Mouse (Mus musculus) forebrain, embryonic 15.5 days (tissue): ENCODE data around the gene Rnase13. TPM values are rescaled to one million over a fixed set of nuclear protein-coding genes. Genes with fewer than 3 reads are reported as not detected.
"Not testable (repeated sequence)": the region's sequence is repeated elsewhere in the genome, so short reads cannot be mapped to it uniquely, and the experiment has no call there.

Experiments
- ATAC-seq: fragments of 200-750 bp; cut with Nextera tagmentation; replicated peaks from 2 replicates; pipeline ENCODE4 v1.8.0; 2017; ENCODE audit warnings: mild to moderate bottlenecking, moderate TSS enrichment, moderate library complexity
- H3K27ac ChIP-seq: fragments of 300-500 bp; sonication (generic); replicated peaks from 2 replicates; pipeline ENCODE4 v1.5.1; 2015; ENCODE audit warnings: mild to moderate bottlenecking, inconsistent platforms
- H3K27me3 ChIP-seq: fragments of 300-500 bp; sonication (generic); 2 replicates; pipeline ENCODE4 v1.6.1; 2015; ENCODE audit warnings: inconsistent platforms
- H3K36me3 ChIP-seq: fragments of 300-500 bp; sonication (generic); 2 replicates; pipeline ENCODE4 v1.6.1; 2015; ENCODE audit warnings: mild to moderate bottlenecking, inconsistent platforms
- H3K4me1 ChIP-seq: fragments of 300-500 bp; sonication (generic); 2 replicates; pipeline ENCODE4 v1.6.1; 2015; ENCODE audit warnings: inconsistent platforms
- H3K4me2 ChIP-seq: fragments of 300-500 bp; sonication (generic); replicated peaks from 2 replicates; pipeline ENCODE4 v1.6.1; 2015; ENCODE audit warnings: mild to moderate bottlenecking, inconsistent platforms
- H3K4me3 ChIP-seq: fragments of 300-500 bp; sonication (generic); 2 replicates; pipeline ENCODE4 v1.5.1; 2015; ENCODE audit warnings: mild to moderate bottlenecking, inconsistent platforms
- H3K9ac ChIP-seq: fragments of 300-500 bp; sonication (generic); replicated peaks from 2 replicates; pipeline ENCODE4 v1.6.1; 2015; ENCODE audit warnings: mild to moderate bottlenecking, inconsistent platforms
- H3K9me3 ChIP-seq: fragments of 300-500 bp; sonication (generic); 2 replicates; pipeline ENCODE4 v1.6.1; 2016; ENCODE audit warnings: inconsistent platforms
- WGBS: fragments of 180-500 bp; shearing (Covaris S2); methylation state at CpG from one replicate; pipeline ENCODE4 v1.1.7; 2015; ENCODE audit warnings: mixed read lengths; 5-methylcytosine and 5-hydroxymethylcytosine counted together
- polyA plus RNA-seq: library from polyadenylated mRNA; unstranded; fragments of >200 nt; fragmentation: Nextera tagmentation; extraction: Ambion mirVana; gene quantifications from 2 replicates; pipeline ENCODE4 v1.2.1, GENCODE M21; 2015

The Rnase13 gene
- polyA plus RNA-seq, 1 experiment from 2014 or later: not detected

GRCm38 (mm10) chr14:51926930-51927329 lies 4.4 kb upstream of the Rnase13 start:
- not testable (repeated sequence) for H3K4me3 ChIP-seq, H3K9ac ChIP-seq, H3K27me3 ChIP-seq, ATAC-seq, H3K9me3 ChIP-seq, H3K27ac ChIP-seq, H3K36me3 ChIP-seq, H3K4me2 ChIP-seq
- WGBS: 95% methylated on average over 11 of the region's 11 CpGs
- peaks cover 19% of the 10 kb centered on the region; the same call in 1 of the 2 replicates for H3K4me1 ChIP-seq

DNA sequence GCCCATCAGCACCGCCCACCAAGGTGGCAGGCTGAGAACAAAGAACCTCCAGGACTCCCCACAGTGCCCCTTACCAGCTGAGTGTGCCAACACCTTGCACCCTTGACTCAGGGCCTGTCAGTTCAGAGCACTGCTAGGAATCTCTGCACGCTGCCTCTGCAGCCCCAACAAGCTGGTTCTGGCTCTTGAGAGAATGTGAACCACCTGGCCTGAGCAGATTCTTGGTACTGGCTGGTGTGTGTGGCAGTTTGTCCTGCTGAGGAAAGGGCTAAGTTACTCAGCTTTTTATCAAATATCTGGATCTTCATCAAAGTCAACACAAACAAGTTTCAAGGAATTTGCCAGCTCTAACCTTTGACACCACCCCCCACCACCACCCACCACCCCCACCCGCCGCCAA lies 919 bp upstream of the Rnase13 start:
- WGBS: 87% methylated on average over 4 of the region's 4 CpGs
- no peak overlapping the region for H3K4me3 ChIP-seq
- H3K27ac ChIP-seq: no peak overlapping the region
- H3K9ac ChIP-seq: no peak overlapping the region
- no peaks in the 10 kb centered on the region for H3K9me3 ChIP-seq
- H3K4me2 ChIP-seq: no peak overlapping the region
- H3K27me3 ChIP-seq: no peaks in the 10 kb centered on the region
- H3K4me1 ChIP-seq: peaks cover 8% of the 10 kb centered on the region; the same call in 1 of the 2 replicates
- H3K36me3 ChIP-seq: no peaks in the 10 kb centered on the region
- ATAC-seq: no peak

- H3K27me3 ChIP-seq: no peaks in the 10 kb centered on the region
- no peaks in the 10 kb centered on the region for H3K9me3 ChIP-seq
- H3K27ac ChIP-seq: no peak overlapping the region
- H3K4me3 ChIP-seq: no peak overlapping the region
- peaks cover 8% of the 10 kb centered on the region; the same call in 1 of the 2 replicates for H3K4me1 ChIP-seq
- H3K9ac ChIP-seq: no peak overlapping the region
- 95% methylated on average over 2 of the region's 2 CpGs for WGBS
- H3K4me2 ChIP-seq: no peak overlapping the region
- no peaks in the 10 kb centered on the region for H3K36me3 ChIP-seq
- no peak for ATAC-seq
These were observed 337 bp upstream of the Rnase13 start for GRCm38 (mm10) chr14:51922910-51923309.

- no peak overlapping the region for H3K4me3 ChIP-seq
- no peaks in the 10 kb centered on the region for H3K27me3 ChIP-seq
- H3K4me2 ChIP-seq: no peak overlapping the region
- no peaks in the 10 kb centered on the region for H3K9me3 ChIP-seq
- no peaks in the 10 kb centered on the region for H3K36me3 ChIP-seq
- no peak overlapping the region for H3K9ac ChIP-seq
- WGBS: 69% methylated on average over 16 of the region's 16 CpGs
- peak; percentile 49; the same call in 1 of the 2 replicates for ATAC-seq
- no peak overlapping the region for H3K27ac ChIP-seq
- H3K4me1 ChIP-seq: peaks cover 8% of the 10 kb centered on the region; the same call in 1 of the 2 replicates
These were observed 608 bp downstream of the Rnase13 start for GRCm38 (mm10) chr14:51921759-51922570.

DNA sequence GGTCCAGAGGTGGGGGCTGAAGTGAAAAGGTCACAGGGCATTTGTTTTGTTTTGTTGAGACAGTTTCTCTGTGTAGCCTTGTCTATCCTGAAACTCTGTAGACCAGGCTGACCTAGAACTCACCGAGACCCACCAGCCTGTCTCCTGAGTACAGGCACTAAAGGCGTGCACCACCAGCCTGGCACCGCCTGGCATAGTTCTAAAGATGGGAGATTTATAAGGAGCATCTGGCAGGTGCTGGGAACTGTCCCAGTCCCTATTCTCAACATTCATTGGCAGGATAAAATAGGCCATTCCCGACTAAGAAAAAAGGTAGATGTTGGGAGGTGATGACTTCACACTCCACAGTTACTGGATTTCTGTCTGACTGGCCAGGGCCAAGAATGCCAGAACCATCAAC lies 3.6 kb downstream of the Rnase13 start:
- Histone ChIP-seq H3K27ac (no peak overlapping the region), H3K27me3 (no peaks in the 10 kb centered on the region), H3K4me3 (no peak overlapping the region), H3K4me1 (peaks cover 15% of the 10 kb centered on the region), H3K4me2 (no peak overlapping the region), H3K9me3 (no peaks in the 10 kb centered on the region), H3K9ac (no peak overlapping the region), H3K36me3 (no peaks in the 10 kb centered on the region)
- ATAC-seq: no peak
- WGBS: 87% methylated on average over 4 of the region's 4 CpGs

- no peaks in the 10 kb centered on the region for H3K27me3 ChIP-seq
- no peak within 1 kb of the TSS for H3K9ac ChIP-seq
- H3K4me1 ChIP-seq: peaks cover 23% of the 10 kb centered on the region
- no peaks in the 10 kb centered on the region for H3K36me3 ChIP-seq
- no peak within 1 kb of the TSS for H3K4me2 ChIP-seq
- ATAC-seq: no peak
- H3K9me3 ChIP-seq: no peaks in the 10 kb centered on the region
- no peak within 1 kb of the TSS for H3K4me3 ChIP-seq
- WGBS: 96% methylated on average over 4 of the region's 4 CpGs
- H3K27ac ChIP-seq: no peak within 1 kb of the TSS
These were observed 4.4 kb downstream of the Rnase13 start, which contains the start of gene Tppp2 for GRCm38 (mm10) chr14:51918125-51918524. TSS of gene Tppp2 (plus strand) at chr14:51918425.

DNA sequence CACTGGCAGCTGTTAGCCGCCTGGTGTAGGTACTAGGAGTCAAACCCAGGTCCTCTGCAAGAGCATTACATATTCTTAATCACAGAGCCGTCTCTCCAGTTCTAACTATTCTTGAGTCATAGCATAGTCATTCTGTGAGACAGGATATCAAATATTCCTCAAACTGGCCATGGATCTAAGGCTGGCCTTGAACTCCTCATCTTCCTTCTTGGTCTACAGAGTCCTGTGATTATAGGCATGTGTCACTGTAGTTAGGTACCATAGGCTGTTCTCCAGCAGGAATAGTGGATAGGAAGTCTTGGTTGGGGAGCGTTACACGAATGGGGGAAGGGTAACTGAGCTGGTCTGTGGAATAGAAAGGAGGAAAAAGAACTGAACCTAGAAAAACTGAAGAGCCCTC lies 6.0 kb downstream of the Rnase13 start:
- Histone ChIP-seq H3K27ac (no peak overlapping the region), H3K9me3 (no peaks in the 10 kb centered on the region), H3K36me3 (no peaks in the 10 kb centered on the region), H3K4me1 (peaks cover 22% of the 10 kb centered on the region), H3K9ac (no peak overlapping the region), H3K27me3 (no peaks in the 10 kb centered on the region), H3K4me3 (no peak overlapping the region), H3K4me2 (no peak overlapping the region)
- no peak for ATAC-seq
- WGBS: 92% methylated on average over 4 of the region's 4 CpGs

- Histone ChIP-seq H3K27ac (peak overlapping the region; percentile 90), H3K27me3 (no peaks in the 10 kb centered on the region), H3K36me3 (no peaks in the 10 kb centered on the region), H3K9me3 (no peaks in the 10 kb centered on the region), H3K4me2 (no peak overlapping the region), H3K4me3 (no peak overlapping the region), H3K4me1 (peaks cover 22% of the 10 kb centered on the region), H3K9ac (no peak overlapping the region)
- WGBS: 20% methylated on average over 3 of the region's 3 CpGs
- no peak for ATAC-seq
These were observed 7.5 kb downstream of the Rnase13 start for GRCm38 (mm10) chr14:51915030-51915429.

DNA sequence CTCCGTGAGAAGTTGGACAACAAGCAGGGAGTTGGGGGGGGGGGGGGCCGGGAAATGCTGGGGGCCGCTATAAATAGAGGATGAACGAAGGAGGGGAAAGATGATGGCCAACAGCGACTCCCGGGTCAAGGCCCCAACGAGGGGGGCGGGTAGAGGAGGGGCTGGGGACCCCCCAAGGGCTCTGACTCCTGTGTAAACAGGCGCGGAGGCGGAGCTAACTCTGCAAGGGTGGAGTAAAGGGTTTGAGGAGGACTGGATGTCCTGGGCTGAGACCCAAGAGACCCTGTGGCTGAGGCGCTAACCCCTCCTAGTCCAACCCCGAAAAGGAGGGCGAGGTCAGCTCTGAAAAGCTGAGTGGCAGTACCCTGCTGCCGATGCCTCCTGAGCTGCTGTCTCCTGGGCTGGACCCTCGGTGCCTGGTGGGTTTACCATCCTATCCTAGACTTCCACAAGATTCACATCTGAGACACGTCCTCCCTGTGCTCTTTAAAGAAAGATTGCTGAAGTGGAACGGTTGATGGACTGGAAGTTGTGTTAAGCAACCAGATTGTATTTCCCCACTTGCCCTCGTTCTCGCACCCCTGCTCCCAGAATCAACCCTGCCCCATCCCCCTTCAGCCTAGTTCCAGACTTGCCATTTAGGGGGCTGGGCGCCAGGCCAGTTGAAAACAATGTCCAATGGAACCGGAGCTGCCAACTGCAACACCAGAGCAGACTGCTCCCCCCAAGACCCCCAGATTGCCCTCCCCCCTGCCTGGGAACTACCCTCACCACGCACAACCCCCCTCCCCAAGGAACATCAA lies 8.4 kb downstream of the Rnase13 start, which contains the start of gene Ndrg2:
Ndrg2 (minus strand) TSS at position 199 of the 803 bp plus-strand sequence.
- Histone ChIP-seq H3K36me3 (no peaks in the 10 kb centered on the region), H3K4me1 (peaks cover 22% of the 10 kb centered on the region), H3K27me3 (no peaks in the 10 kb centered on the region), H3K27ac (peak within 1 kb of the TSS; percentile 90), H3K4me2 (peak within 1 kb of the TSS; percentile 96), H3K9me3 (no peaks in the 10 kb centered on the region), H3K9ac (peak within 1 kb of the TSS; percentile 71), H3K4me3 (peak within 1 kb of the TSS; percentile 54)
- peak; percentile 72 for ATAC-seq
- WGBS: 2% methylated on average over 21 of the region's 23 CpGs

- H3K4me3 ChIP-seq: peak overlapping the region; percentile 54
- H3K27ac ChIP-seq: peak overlapping the region; percentile 90
- peak; percentile 81 for ATAC-seq
- under 1% methylated on average over 58 of the region's 58 CpGs for WGBS
- peak overlapping the region; percentile 71 for H3K9ac ChIP-seq
- H3K4me1 ChIP-seq: peaks cover 22% of the 10 kb centered on the region
- H3K27me3 ChIP-seq: no peaks in the 10 kb centered on the region
- H3K9me3 ChIP-seq: no peaks in the 10 kb centered on the region
- no peaks in the 10 kb centered on the region for H3K36me3 ChIP-seq
- H3K4me2 ChIP-seq: peak overlapping the region; percentile 96
These were observed 9.3 kb downstream of the Rnase13 start for GRCm38 (mm10) chr14:51913062-51913959.

GRCm38 (mm10) chr14:51912391-51913061 lies 10.0 kb downstream of the Rnase13 start:
- Histone ChIP-seq H3K4me1 (peaks cover 22% of the 10 kb centered on the region), H3K36me3 (no peaks in the 10 kb centered on the region), H3K9me3 (no peaks in the 10 kb centered on the region), H3K27me3 (no peaks in the 10 kb centered on the region), H3K27ac (peak overlapping the region; percentile 90), H3K4me3 (peak overlapping the region; percentile 54), H3K9ac (peak overlapping the region; percentile 71), H3K4me2 (peak overlapping the region; percentile 96)
- peak; percentile 42 for ATAC-seq
- 9% methylated on average over 14 of the region's 14 CpGs for WGBS
